ENCODE assay signal across 1 mouse cellular context in the genomic region with DNA sequence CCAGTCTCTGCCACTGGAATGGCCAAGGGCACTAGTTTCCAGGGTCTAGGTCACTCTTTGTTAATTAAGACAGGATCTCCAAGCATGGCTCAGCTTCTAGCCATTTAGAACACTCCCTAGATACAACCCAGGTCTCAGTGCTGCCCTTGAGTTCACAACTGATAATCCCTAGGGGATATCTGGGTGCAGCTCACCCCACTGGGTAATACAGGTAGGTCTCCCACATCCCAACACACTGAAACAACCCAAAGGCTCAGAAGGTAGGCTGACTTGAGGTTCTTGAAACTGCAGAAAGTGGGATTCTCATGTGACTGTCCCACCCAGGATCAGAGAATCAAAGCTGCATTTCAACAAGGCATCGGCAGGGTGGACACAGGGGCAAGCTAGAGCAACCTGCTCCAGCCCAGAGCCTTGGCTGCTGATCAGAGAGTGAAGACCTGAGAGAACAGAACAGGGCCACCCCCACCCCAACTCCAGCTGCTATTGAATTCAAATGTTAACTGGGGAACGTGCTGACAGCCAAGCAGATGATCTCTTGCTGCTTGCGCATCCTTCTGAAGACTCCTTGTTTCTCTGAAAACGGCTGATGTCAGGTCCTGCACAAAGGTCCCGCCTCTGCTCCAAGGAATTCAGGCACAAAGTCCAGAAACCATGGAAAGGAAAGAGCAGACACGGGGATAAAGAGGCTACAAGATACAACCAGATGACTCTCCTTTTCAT.
TF ChIP-seq lines count a peak whose summit lies in the region.

No protein-coding gene starts in this region.

TF ChIP-seq in MEL, 35 proteins besides CTCF, POLR2A, EP300 and RAD21 (continued from another document):
- TF ChIP-seq SMC3 (IDR thresholded peaks at IDR 0.05; ENCODE audit: low read depth, low read length) (no peak), CHD1 (IDR thresholded peaks at IDR 0.05; ENCODE audit: low read depth, low read length) (0 out of 2 replicates have a peak, but pooled peaks have one; percentile 82), POLR2AphosphoS2 (IDR thresholded peaks at IDR 0.05; ENCODE audit: low read length) (no peak), JUND (IDR thresholded peaks at IDR 0.05; ENCODE audit: low read depth, low read length) (no peak), ZMIZ1 (IDR thresholded peaks at IDR 0.05; ENCODE audit: low read depth, low read length) (0 out of 2 replicates have a peak, but pooled peaks have one; percentile 32), NRF1 (IDR thresholded peaks at IDR 0.05; ENCODE audit: insufficient read depth, low read depth, low read length, poor library complexity, severe bottlenecking) (no peak), TBP (IDR thresholded peaks at IDR 0.05; ENCODE audit: low read depth, low read length) (peak; percentile 89), SIN3A (IDR thresholded peaks at IDR 0.05; ENCODE audit: low read length) (peak; percentile 42; the same call in 1 of the 2 replicates), POLR2AphosphoS5 (IDR thresholded peaks at IDR 0.05; ENCODE audit: borderline replicate concordance, low read depth, low read length) (no peak), GABPA (IDR thresholded peaks at IDR 0.05; ENCODE audit: low read depth, low read length) (no peak), MAFK (IDR thresholded peaks at IDR 0.05; ENCODE audit: borderline replicate concordance, low read depth, low read length) (no peak), MEF2A (IDR thresholded peaks at IDR 0.05; ENCODE audit: extremely low read depth, insufficient replicate concordance, low read depth, low read length, poor library complexity, severe bottlenecking) (no peak), NELFE (IDR thresholded peaks at IDR 0.05; ENCODE audit: low read depth, low read length) (no peak), KAT2A (conservative IDR thresholded peaks at IDR 0.05; ENCODE audit: low read depth, low read length) (no peak), UBTF (IDR thresholded peaks at IDR 0.05; ENCODE audit: borderline replicate concordance, insufficient read depth, low read depth, low read length) (peak; percentile 83; the same call in 1 of the 2 replicates), TCF12 (IDR thresholded peaks at IDR 0.05; ENCODE audit: low read depth, low read length) (peak; percentile 87), USF1 (IDR thresholded peaks at IDR 0.05; ENCODE audit: low read depth, low read length) (no peak), GATA1 (IDR thresholded peaks at IDR 0.05; ENCODE audit: low read depth, low read length) (peak; percentile 79), ELF1 (IDR thresholded peaks at IDR 0.05; ENCODE audit: low read depth, low read length) (no peak), BHLHE40 (IDR thresholded peaks at IDR 0.05; ENCODE audit: borderline replicate concordance, low read depth, low read length) (0 out of 2 replicates have a peak, but pooled peaks have one; percentile 19), USF2 (IDR thresholded peaks at IDR 0.05; ENCODE audit: borderline replicate concordance in 1 of 2, insufficient read depth in 1 of 2, low read depth in 1 of 2, low read length in 2 of 2) (no peak), ZNF384 (IDR thresholded peaks at IDR 0.05; ENCODE audit: low read depth, low read length) (no peak), RCOR1 (IDR thresholded peaks at IDR 0.05; ENCODE audit: low read depth, low read length) (0 out of 2 replicates have a peak, but pooled peaks have one; percentile 36), MYC (IDR thresholded peaks at IDR 0.05; ENCODE audit: low read depth, low read length) (peak; percentile 5; the same call in 1 of the 2 replicates), MXI1 (IDR thresholded peaks at IDR 0.05; ENCODE audit: low read depth, low read length) (no peak), MAX (IDR thresholded peaks at IDR 0.05; ENCODE audit: low read length) (no peak; the same call in 1 of the 2 replicates), E2F4 (IDR thresholded peaks at IDR 0.05; ENCODE audit: borderline replicate concordance, low read depth, low read length) (no peak)
